Mouse (Mus musculus) bone marrow, adult 2 months (tissue): ENCODE results near the gene Rcbtb2. TPM values are rescaled to one million over a fixed set of nuclear protein-coding genes. Genes with fewer than 3 reads are reported as not detected.

Experiments
- H3K27ac ChIP-seq: fragments of 200-500 bp; 2 replicates; pipeline ENCODE4 v1.5.1; 2012; ENCODE audit warnings: low read depth, mild to moderate bottlenecking, control low read depth, inconsistent platforms, low read length; ENCODE audit not compliant: control insufficient read depth, poor library complexity, insufficient read depth
- H3K4me1 ChIP-seq: fragments of 200-500 bp; 2 replicates; pipeline ENCODE4 v1.6.1; 2011; ENCODE audit warnings: low read length; ENCODE audit not compliant: control insufficient read depth, insufficient read depth
- H3K4me3 ChIP-seq: fragments of 200-500 bp; replicated peaks from 2 replicates; pipeline ENCODE3; 2011; ENCODE audit warnings: mild to moderate bottlenecking, low read depth, low read length, control low read depth; ENCODE audit not compliant: control insufficient read depth
- CTCF ChIP-seq: fragments of 200-500 bp; IDR thresholded peaks from 2 replicates; pipeline ENCODE4 v1.5.1; 2011; ENCODE audit warnings: low read length, control low read depth; ENCODE audit not compliant: control insufficient read depth, insufficient read depth
- POLR2A ChIP-seq: fragments of 200-500 bp; IDR thresholded peaks from 2 replicates; pipeline ENCODE4 v1.6.1; 2011; ENCODE audit warnings: low read depth, mild to moderate bottlenecking, control low read depth, low read length, borderline replicate concordance; ENCODE audit not compliant: control insufficient read depth
- WGBS: fragments of 180-500 bp; shearing (Covaris S2); methylation state at CpG from one replicate; pipeline ENCODE4 v1.1.7; 2018; 5-methylcytosine and 5-hydroxymethylcytosine counted together
- polyA plus RNA-seq: library from polyadenylated mRNA; stranded (reverse); fragments of >200 nt; gene quantifications from 2 replicates; pipeline ENCODE4 v1.2.4, GENCODE M21; 2011; ENCODE audit warnings: low replicate concordance; ENCODE audit not compliant: missing spikeins, insufficient read depth, insufficient read length

Gene Rcbtb2
- polyA plus RNA-seq, 1 experiment: 18.3 TPM

- Histone ChIP-seq H3K27ac (peak overlapping the region; percentile 89), H3K4me3 (no peak overlapping the region), H3K4me1 (peaks cover 14% of the 10 kb centered on the region)
- 38% methylated on average over 14 of the region's 14 CpGs for WGBS
- TF ChIP-seq POLR2A: no peak
- TF ChIP-seq CTCF: no peak
Observed at GRCm38 (mm10) chr14:73118482-73119347, 4.1 kb upstream of the Rcbtb2 start.

- TF ChIP-seq CTCF (no peak), POLR2A (no peak)
- peak overlapping the region; percentile 89 for H3K27ac ChIP-seq
- WGBS: 28% methylated on average over 6 of the region's 6 CpGs
- H3K4me1 ChIP-seq: peaks cover 18% of the 10 kb centered on the region
- no peak overlapping the region for H3K4me3 ChIP-seq
Observed at GRCm38 (mm10) chr14:73119459-73119858, 3.4 kb upstream of the Rcbtb2 start.

- WGBS: 24% methylated on average over 2 of the region's 2 CpGs
- Histone ChIP-seq H3K27ac (peak overlapping the region; percentile 89), H3K4me3 (no peak overlapping the region), H3K4me1 (peaks cover 18% of the 10 kb centered on the region)
- TF ChIP-seq CTCF (no peak), POLR2A (no peak)
Observed at GRCm38 (mm10) chr14:73119966-73120365, 2.9 kb upstream of the Rcbtb2 start.

GRCm38 (mm10) chr14:73122211-73122922, 470 bp upstream of the Rcbtb2 start:
- peaks cover 17% of the 10 kb centered on the region for H3K4me1 ChIP-seq
- no peak overlapping the region for H3K4me3 ChIP-seq
- peak overlapping the region; percentile 79; the same call in 1 of the 2 replicates for H3K27ac ChIP-seq
- 2% methylated on average over 4 of the region's 4 CpGs for WGBS
- no peak for TF ChIP-seq CTCF

GRCm38 (mm10) chr14:73123381-73123780, 544 bp downstream of the Rcbtb2 start:
- 10% methylated on average over 9 of the region's 9 CpGs for WGBS
- peak overlapping the region; percentile 11; the same call in 1 of the 2 replicates for H3K27ac ChIP-seq
- no peak overlapping the region for H3K4me3 ChIP-seq
- H3K4me1 ChIP-seq: peaks cover 15% of the 10 kb centered on the region
- no peak for TF ChIP-seq POLR2A

- H3K27ac ChIP-seq: peak overlapping the region; percentile 3; the same call in 1 of the 2 replicates
- no peak for TF ChIP-seq CTCF
- TF ChIP-seq POLR2A: no peak
- peaks cover 15% of the 10 kb centered on the region for H3K4me1 ChIP-seq
- no peak overlapping the region for H3K4me3 ChIP-seq
- WGBS: 1% methylated on average over 9 of the region's 9 CpGs
Observed at GRCm38 (mm10) chr14:73123786-73124185, 949 bp downstream of the Rcbtb2 start.

GRCm38 (mm10) chr14:73130519-73130918, 7.7 kb downstream of the Rcbtb2 start:
- Histone ChIP-seq H3K4me1 (no peaks in the 10 kb centered on the region), H3K4me3 (no peak overlapping the region), H3K27ac (no peak overlapping the region)
- TF ChIP-seq CTCF (no peak), POLR2A (no peak)
- 63% methylated on average over 5 of the region's 5 CpGs for WGBS

- TF ChIP-seq CTCF: no peak
- no peak for TF ChIP-seq POLR2A
- Histone ChIP-seq H3K4me1 (no peaks in the 10 kb centered on the region), H3K27ac (no peak overlapping the region), H3K4me3 (no peak overlapping the region)
- WGBS: 82% methylated on average over 16 of the region's 16 CpGs
Observed at GRCm38 (mm10) chr14:73131856-73132410, 9.1 kb downstream of the Rcbtb2 start.
